Mouse (Mus musculus): ENCODE data around the gene Smg8.

DNA sequence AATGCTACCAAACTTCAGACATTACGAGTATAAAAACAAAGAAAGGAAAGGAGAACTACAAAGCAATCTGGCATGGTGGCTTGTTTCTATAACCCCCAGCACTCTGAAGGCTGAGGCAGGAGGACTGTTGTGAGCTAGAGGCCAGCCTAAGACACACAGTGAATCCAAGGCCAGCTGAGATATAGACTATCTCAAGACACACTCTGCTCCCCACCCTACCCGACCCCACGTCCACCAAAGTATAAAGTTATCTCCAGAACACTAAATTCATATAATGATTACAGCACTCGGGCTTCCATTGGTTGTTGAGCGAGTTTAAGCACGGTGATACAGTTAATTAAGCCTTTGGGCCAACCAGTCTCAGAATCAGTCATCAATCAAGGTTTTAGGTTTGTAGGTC, 30.3 kb downstream of the Smg8 start:
- no peak for TF ChIP-seq EP300 (IDR thresholded peaks at IDR 0.05; ENCODE audit: insufficient read depth, low read depth, low read length)
- no peak for TF ChIP-seq CTCF (IDR thresholded peaks at IDR 0.05; ENCODE audit: low read depth, low read length)
- TF ChIP-seq POLR2A (IDR thresholded peaks at IDR 0.05; ENCODE audit: insufficient read depth, low read length) = no peak
